Comparison of ENCODE assay signal across 8 mouse cellular contexts in genomic region chr5:58736610-58737009, GRCm38 (mm10).
DNase-seq lines count a peak whose midpoint lies in the region; ATAC-seq and TF ChIP-seq lines count a peak whose summit lies in the region.

No protein-coding gene starts in this region.

- H3K4me1 ChIP-seq in midbrain, embryonic 14.5 days (ENCODE audit: control insufficient read depth, insufficient read depth, low read length), result no peaks in the 10 kb centered on the region
- H3K4me1 ChIP-seq in midbrain, embryonic 16.5 days (ENCODE audit: control insufficient read depth, insufficient read depth, low read length), result no peaks in the 10 kb centered on the region
- H3K4me1 ChIP-seq in limb, embryonic 14.5 days (ENCODE audit: control insufficient read depth, insufficient read depth, low read length), result no peaks in the 10 kb centered on the region
- H3K4me1 ChIP-seq in testis, adult 2 months (ENCODE audit: control insufficient read depth, insufficient read depth, low read length), result no peaks in the 10 kb centered on the region

- no peak overlapping the region for H3K9ac ChIP-seq in midbrain, embryonic 14.5 days (replicated peaks; ENCODE audit: low read length)
- no peak overlapping the region for H3K9ac ChIP-seq in midbrain, embryonic 16.5 days (ENCODE audit: low read depth, low read length)
- H3K9ac ChIP-seq in limb, embryonic 14.5 days (ENCODE audit: low read depth, low read length, severe bottlenecking), result no peak overlapping the region

- TF ChIP-seq CTCF in testis, adult 2 months (IDR thresholded peaks at IDR 0.05; ENCODE audit: control insufficient read depth, insufficient read depth, insufficient replicate concordance, low read depth, low read length), result peak; percentile 47; the same call in 1 of the 2 replicates

- H3K9me3 ChIP-seq in midbrain, embryonic 14.5 days (ENCODE audit: control insufficient read depth, low read length), result no peaks in the 10 kb centered on the region
- H3K9me3 ChIP-seq in midbrain, embryonic 16.5 days (replicated peaks; ENCODE audit: control insufficient read depth, low read length, poor library complexity, severe bottlenecking), result no peaks in the 10 kb centered on the region
- no peaks in the 10 kb centered on the region for H3K9me3 ChIP-seq in limb, embryonic 14.5 days (ENCODE audit: control insufficient read depth, low read length)

- no peaks in the 10 kb centered on the region for H3K27me3 ChIP-seq in midbrain, embryonic 14.5 days (ENCODE audit: control insufficient read depth, insufficient read depth, low read length)
- H3K27me3 ChIP-seq in midbrain, embryonic 16.5 days (ENCODE audit: control insufficient read depth, insufficient read depth, low read depth, low read length), result no peaks in the 10 kb centered on the region
- no peaks in the 10 kb centered on the region for H3K27me3 ChIP-seq in limb, embryonic 14.5 days (ENCODE audit: control insufficient read depth, insufficient read depth, low read length)
- no peaks in the 10 kb centered on the region for H3K27me3 ChIP-seq in testis, adult 2 months (ENCODE audit: control insufficient read depth, insufficient read depth, low read length)

- WGBS in midbrain, embryonic 14.5 days, result 61% methylated on average over 9 of the region's 9 CpGs
- WGBS in midbrain, embryonic 16.5 days, result 59% methylated on average over 9 of the region's 9 CpGs
- 53% methylated on average over 9 of the region's 9 CpGs for whole genome bisulfite sequencing in limb, embryonic 14.5 days

- H3K27ac ChIP-seq in midbrain, embryonic 14.5 days (replicated peaks; ENCODE audit: low read depth, low read length), result no peak overlapping the region
- H3K27ac ChIP-seq in midbrain, embryonic 16.5 days (ENCODE audit: low read length), result no peak overlapping the region
- no peak overlapping the region for H3K27ac ChIP-seq in limb, embryonic 14.5 days (replicated peaks; ENCODE audit: low read depth, low read length)
- no peak overlapping the region for H3K27ac ChIP-seq in testis, adult 2 months (ENCODE audit: control insufficient read depth, insufficient read depth, low read depth, low read length)

- ATAC-seq in CD4-positive, CD25-positive, alpha-beta regulatory T cell, adult 4 months, result no peak
- no peak for ATAC-seq in midbrain, embryonic 14.5 days (ENCODE audit: low FRiP score, low TSS enrichment)
- no peak for ATAC-seq in midbrain, embryonic 16.5 days
- ATAC-seq in limb, embryonic 14.5 days (ENCODE audit: low FRiP score, low read depth), result no peak

- no peak for TF ChIP-seq POLR2A in limb, embryonic 14.5 days (IDR thresholded peaks at IDR 0.05; ENCODE audit: borderline replicate concordance, extremely low read depth, insufficient read depth, insufficient read length)
- no peak for TF ChIP-seq POLR2A in testis, adult 2 months (IDR thresholded peaks at IDR 0.05; ENCODE audit: control insufficient read depth, low read depth, low read length)

- no peak overlapping the region for H3K4me2 ChIP-seq in midbrain, embryonic 14.5 days (ENCODE audit: low read length)
- H3K4me2 ChIP-seq in midbrain, embryonic 16.5 days (ENCODE audit: low read length), result no peak overlapping the region
- no peak overlapping the region for H3K4me2 ChIP-seq in limb, embryonic 14.5 days (replicated peaks; ENCODE audit: low read depth, low read length, severe bottlenecking)

- peak; percentile 4 for DNase-seq in CD4-positive, CD25-positive, alpha-beta regulatory T cell, adult 2 months (ENCODE audit: low read depth, low spot score)
- peak; percentile 61 for DNase-seq in midbrain, embryonic 14.5 days
- peak; percentile 42 for DNase-seq in embryo, embryonic 11 days
- peak; percentile 37 for DNase-seq in hindlimb bud, embryonic 11.5 days (ENCODE audit: extremely low spot score, low read depth, low spot score)
- peak; percentile 35 for DNase-seq in limb, embryonic 14.5 days (ENCODE audit: low spot score)

- no peak overlapping the region for H3K4me3 ChIP-seq in midbrain, embryonic 14.5 days (replicated peaks; ENCODE audit: low read depth, low read length)
- H3K4me3 ChIP-seq in midbrain, embryonic 16.5 days (ENCODE audit: low read depth, low read length), result no peak overlapping the region
- no peak overlapping the region for H3K4me3 ChIP-seq in limb, embryonic 14.5 days (replicated peaks; ENCODE audit: low read length)
- no peak overlapping the region for H3K4me3 ChIP-seq in testis, adult 2 months (ENCODE audit: control insufficient read depth, low read depth, low read length)

- no peaks in the 10 kb centered on the region for H3K36me3 ChIP-seq in midbrain, embryonic 14.5 days (ENCODE audit: control insufficient read depth, insufficient read depth, low read length)
- no peaks in the 10 kb centered on the region for H3K36me3 ChIP-seq in midbrain, embryonic 16.5 days (ENCODE audit: control insufficient read depth, insufficient read depth, low read length)
- no peaks in the 10 kb centered on the region for H3K36me3 ChIP-seq in limb, embryonic 14.5 days (ENCODE audit: control insufficient read depth, insufficient read depth, low read length)
- no peaks in the 10 kb centered on the region for H3K36me3 ChIP-seq in testis, adult 2 months (ENCODE audit: control insufficient read depth, insufficient read depth, low read length)

Comparison
In these comparisons a context has a peak if more than half of its experiments do, and no peak if none do; other contexts are left out.
1. DNase-seq: peak in every context shown above with its lines; median percentile 61 in midbrain, embryonic 14.5 days; 42 in embryo, embryonic 11 days; 37 in hindlimb bud, embryonic 11.5 days; 35 in limb, embryonic 14.5 days; 4 in CD4-positive, CD25-positive, alpha-beta regulatory T cell, adult 2 months.